Mouse (Mus musculus): ENCODE measurements around the gene H1fx. TPM values are rescaled to one million over a fixed set of nuclear protein-coding genes. Genes with fewer than 3 reads are reported as not detected.

Gene H1fx
- polyA plus RNA-seq, 1 experiment from 2014 or later: 0.20 TPM

- H3K79me2 ChIP-seq (ENCODE audit: inconsistent target): no peaks in the 10 kb centered on the region
- H3K36me3 ChIP-seq (ENCODE audit: inconsistent target): no peaks in the 10 kb centered on the region
- no peak overlapping the region for H3K4me3 ChIP-seq (ENCODE audit: inconsistent target)
- H3K27ac ChIP-seq: no peak overlapping the region
- WGBS (ENCODE audit: missing documents): 59% methylated on average over 5 of the region's 5 CpGs
Measured at GRCm38 (mm10) chr6:87935037-87935436, 46.4 kb downstream of the H1fx start.

Other genes with a start within 250 kb of the H1fx start
- gene Gp9, start 203.6 kb downstream of the H1fx start, polyA plus RNA-seq (2018): 0.19 TPM in 1 of 3 replicates, not detected in the others
- gene Rab43, start 169.5 kb downstream of the H1fx start, polyA plus RNA-seq (2018): 25.3 to 51.3 TPM (median 35.5 TPM) in 3 replicates
- 2.6 to 20.2 TPM (median 3.1 TPM) in 3 replicates for gene Gm45140, start 145.8 kb downstream of the H1fx start, polyA plus RNA-seq (2018)
- gene Isy1, start 142.8 kb downstream of the H1fx start, polyA plus RNA-seq (2018): 23.0 to 55.1 TPM (median 40.1 TPM) in 3 replicates
- 127 to 335 TPM (median 146 TPM) in 3 replicates for gene Cnbp, start 130.5 kb downstream of the H1fx start, polyA plus RNA-seq (2018)
- gene Copg1, start 93.8 kb downstream of the H1fx start, polyA plus RNA-seq (2018): 36.1 to 45.7 TPM (median 37.8 TPM) in 3 replicates
- gene Hmces, start 67.7 kb downstream of the H1fx start, polyA plus RNA-seq (2018): 7.1 to 9.6 TPM (median 7.4 TPM) in 3 replicates
- gene Rab7, start 63.6 kb upstream of the H1fx start, polyA plus RNA-seq (2018): 571 to 1,341 TPM (median 733 TPM) in 3 replicates
- 109 to 177 TPM (median 163 TPM) in 3 replicates for gene Rpn1, start 102.8 kb upstream of the H1fx start, polyA plus RNA-seq (2018)
- gene Gata2, start 212.3 kb upstream of the H1fx start, polyA plus RNA-seq (2018): 0.34 to 0.56 TPM in 2 of 3 replicates, not detected in the other
- gene Dnajb8, start 240.6 kb upstream of the H1fx start, polyA plus RNA-seq (2018): not detected in 3 replicates